Mouse (Mus musculus) MEL (cell line): Measurements from ENCODE around the gene Map2k4. TPM values are rescaled to one million over a fixed set of nuclear protein-coding genes. Genes with fewer than 3 reads are reported as not detected.
A peak's percentile ranks its signal among the peaks of the same experiment; 100 is the strongest.

Source experiments
- DNase-seq: peaks from one replicate; pipeline ENCODE4 v3.0.0; 2011; ENCODE audit warnings: low read depth, low spot score
- H3K27ac ChIP-seq: 2 replicates; pipeline ENCODE4 v1.5.1; 2012; ENCODE audit warnings: low read depth, mild to moderate bottlenecking, control low read depth, low read length, moderate library complexity; ENCODE audit not compliant: control insufficient read depth
- H3K27me3 ChIP-seq, 2 experiments: fragments of 150-350 bp in 1 of 2; sonication (generic) in 1 of 2; 2 replicates each; pipeline ENCODE4 v1.6.1; 2012; ENCODE audit warnings: low read length in 2 of 2, mild to moderate bottlenecking in 2 of 2, improper control_type of control experiment in 1 of 2, moderate library complexity in 1 of 2; ENCODE audit not compliant: insufficient read depth in 2 of 2, control insufficient read depth in 1 of 2
- H3K36me3 ChIP-seq, 2 experiments: 2 replicates each; pipeline ENCODE4 v1.6.1; 2012 to 2014; ENCODE audit warnings: low read length in 2 of 2, improper control_type of control experiment in 1 of 2, inconsistent platforms in 1 of 2, mild to moderate bottlenecking in 1 of 2; ENCODE audit not compliant: insufficient read depth in 2 of 2, control insufficient read depth in 1 of 2
- H3K4me1 ChIP-seq, 2 experiments: fragments of 150-350 bp in 1 of 2; sonication (generic) in 1 of 2; 2 replicates each; pipeline ENCODE4 v1.6.1; 2012; ENCODE audit warnings: low read length in 2 of 2, improper control_type of control experiment in 1 of 2, mild to moderate bottlenecking in 1 of 2; ENCODE audit not compliant: insufficient read depth in 2 of 2, control insufficient read depth in 1 of 2
- H3K4me3 ChIP-seq, 2 experiments: fragments of 150-350 bp in 1 of 2; sonication (generic) in 1 of 2; 2 replicates each; pipeline ENCODE4 v1.5.1; 2012; ENCODE audit warnings: low read depth in 2 of 2, low read length in 2 of 2, mild to moderate bottlenecking in 2 of 2, moderate library complexity in 2 of 2, control low read depth in 1 of 2, improper control_type of control experiment in 1 of 2; ENCODE audit not compliant: control insufficient read depth in 1 of 2, insufficient read depth in 1 of 2
- H3K79me2 ChIP-seq: 2 replicates; pipeline ENCODE4 v1.6.1; 2012; ENCODE audit warnings: mild to moderate bottlenecking, low read length, moderate library complexity; ENCODE audit not compliant: control insufficient read depth, poor library complexity, insufficient read depth
- H3K9ac ChIP-seq: 2 replicates; pipeline ENCODE4 v1.6.1; 2012; ENCODE audit warnings: low read depth, mild to moderate bottlenecking, control low read depth, low read length, moderate library complexity; ENCODE audit not compliant: control insufficient read depth, poor library complexity, severe bottlenecking
- H3K9me3 ChIP-seq: fragments of 150-350 bp; sonication (generic); replicated peaks from 2 replicates; pipeline ENCODE4 v1.6.1; 2012; ENCODE audit warnings: mild to moderate bottlenecking, low read length, improper control_type of control experiment, moderate library complexity; ENCODE audit not compliant: insufficient read depth
- CHD1 ChIP-seq: IDR thresholded peaks from 2 replicates; pipeline ENCODE4 v1.6.1; 2012; ENCODE audit warnings: low read depth, mild to moderate bottlenecking, inconsistent platforms, low read length, improper control_type of control experiment
- E2F4 ChIP-seq: IDR thresholded peaks from 2 replicates; pipeline ENCODE4 v1.6.1; 2011; ENCODE audit warnings: low read depth, low read length, improper control_type of control experiment, borderline replicate concordance
- GABPA ChIP-seq: IDR thresholded peaks from 2 replicates; pipeline ENCODE4 v1.6.1; 2012; ENCODE audit warnings: low read depth, mild to moderate bottlenecking, inconsistent platforms, low read length, improper control_type of control experiment, moderate library complexity
- GATA1 ChIP-seq: IDR thresholded peaks from 2 replicates; pipeline ENCODE4 v1.6.1; 2011; ENCODE audit warnings: low read depth, low read length, improper control_type of control experiment
- KAT2A ChIP-seq: conservative IDR thresholded peaks from 2 replicates; pipeline ENCODE4 v1.6.1; 2012; ENCODE audit warnings: low read depth, low read length, improper control_type of control experiment, inconsistent platforms
- MAFK ChIP-seq: IDR thresholded peaks from 2 replicates; pipeline ENCODE4 v1.6.1; 2011; ENCODE audit warnings: low read depth, mild to moderate bottlenecking, low read length, improper control_type of control experiment, borderline replicate concordance
- MAX ChIP-seq: IDR thresholded peaks from 2 replicates; pipeline ENCODE4 v1.6.1; 2011; ENCODE audit warnings: low read length, improper control_type of control experiment
- MAZ ChIP-seq: IDR thresholded peaks from 2 replicates; pipeline ENCODE4 v1.6.1; 2012; ENCODE audit warnings: low read depth, mild to moderate bottlenecking, inconsistent platforms, low read length, improper control_type of control experiment
- MXI1 ChIP-seq: IDR thresholded peaks from 2 replicates; pipeline ENCODE4 v1.6.1; 2011; ENCODE audit warnings: mild to moderate bottlenecking, low read depth, low read length, improper control_type of control experiment
- POLR2A ChIP-seq, 2 experiments: IDR thresholded peaks; 2 replicates each; pipeline ENCODE4 v1.6.1; 2011 to 2012; ENCODE audit warnings: low read length in 2 of 2, mild to moderate bottlenecking in 2 of 2, control low read depth in 1 of 2, improper control_type of control experiment in 1 of 2, low read depth in 1 of 2, moderate library complexity in 1 of 2; ENCODE audit not compliant: control insufficient read depth in 1 of 2, insufficient read depth in 1 of 2, poor library complexity in 1 of 2
- SIN3A ChIP-seq: IDR thresholded peaks from 2 replicates; pipeline ENCODE4 v1.6.1; 2012; ENCODE audit warnings: low read length, improper control_type of control experiment, inconsistent platforms
- SMC3 ChIP-seq: IDR thresholded peaks from 2 replicates; pipeline ENCODE4 v1.6.1; 2011; ENCODE audit warnings: low read depth, low read length, improper control_type of control experiment
- TAL1 ChIP-seq: IDR thresholded peaks from 2 replicates; pipeline ENCODE4 v1.6.1; 2012; ENCODE audit warnings: mild to moderate bottlenecking, inconsistent platforms, low read length, moderate library complexity, mixed read lengths
- TCF12 ChIP-seq: IDR thresholded peaks from 2 replicates; pipeline ENCODE4 v1.6.1; 2014; ENCODE audit warnings: low read depth, mild to moderate bottlenecking, inconsistent platforms, low read length, improper control_type of control experiment, moderate library complexity
- UBTF ChIP-seq: IDR thresholded peaks from 2 replicates; pipeline ENCODE4 v1.6.1; 2012; ENCODE audit warnings: low read depth, mild to moderate bottlenecking, inconsistent platforms, low read length, improper control_type of control experiment, moderate library complexity, borderline replicate concordance; ENCODE audit not compliant: insufficient read depth
- polyA plus RNA-seq, 2 experiments: library from polyadenylated mRNA; stranded (reverse) in 1 of 2; unstranded in 1 of 2; fragments of >175 nt in 1 of 2; fragments of >200 nt in 1 of 2; gene quantifications; 2 replicates each; pipeline versions ENCODE4 v1.2.1 to v1.2.4; 2012; ENCODE audit warnings: low replicate concordance in 2 of 2, low read depth in 1 of 2; ENCODE audit not compliant: insufficient read length in 2 of 2, insufficient read depth in 1 of 2, missing spikeins in 1 of 2
- total RNA-seq: library from RNA; depleted of rRNA; stranded (reverse); fragments of 300-350 nt; gene quantifications from 2 replicates; pipeline ENCODE4 v1.2.3, GENCODE M21; 2012

Map2k4 gene
- total and polyA plus RNA-seq, 3 experiments: 20.0 to 70.7 (median 21.8) TPM

- peak; percentile 72 for TF ChIP-seq TAL1
These were observed 74.3 kb downstream of the Map2k4 start (continued) for GRCm38 (mm10) chr11:65713830-65714229.

- H3K9me3 ChIP-seq: no peaks in the 10 kb centered on the region
- H3K79me2 ChIP-seq: no peaks in the 10 kb centered on the region
- no peaks in the 10 kb centered on the region for H3K27me3 ChIP-seq
- H3K4me3 ChIP-seq: no peak overlapping the region
- no peak for TF ChIP-seq MAFK
- TF ChIP-seq, all 39 proteins: peak for 0
- Histone ChIP-seq H3K27ac (no peak overlapping the region), H3K9ac (no peak overlapping the region), H3K36me3 (peaks cover 6 to 17% of the 10 kb centered on the region in 2 experiments), H3K4me1 (peaks cover 8 to 20% of the 10 kb centered on the region in 2 experiments)
- peak; percentile 23 for DNase-seq
These were observed 75.3 kb downstream of the Map2k4 start for GRCm38 (mm10) chr11:65712754-65713306.

- Histone ChIP-seq H3K9ac (no peak overlapping the region), H3K4me1 (no peaks in the 10 kb centered on the region), H3K27me3 (no peaks in the 10 kb centered on the region), H3K79me2 (no peaks in the 10 kb centered on the region), H3K27ac (no peak overlapping the region), H3K36me3 (peaks cover 0 to 11% of the 10 kb centered on the region in 2 experiments; a peak in 2 of 4 replicates), H3K4me3 (no peak overlapping the region), H3K9me3 (no peaks in the 10 kb centered on the region)
- TF ChIP-seq MXI1 (no peak), POLR2A (IDR thresholded peaks at IDR 0.05; ENCODE audit: control insufficient read depth in 1 of 2, insufficient read depth in 1 of 2, low read depth in 1 of 2, low read length in 2 of 2, poor library complexity in 1 of 2) (no peak), GATA1 (no peak), E2F4 (no peak), GABPA (no peak), CHD1 (no peak), TCF12 (no peak), SIN3A (no peak), MAX (no peak), KAT2A (no peak), MAZ (no peak), SMC3 (no peak), UBTF (no peak)
- DNase-seq: no peak
These were observed 81.3 kb downstream of the Map2k4 start for GRCm38 (mm10) chr11:65706784-65707183.
